Mouse (Mus musculus): ENCODE measurements around the gene Dok5. TPM values are rescaled to one million over a fixed set of nuclear protein-coding genes. Genes with fewer than 3 reads are reported as not detected.
A peak's percentile ranks its signal among the peaks of the same experiment; 100 is the strongest.

Dok5 gene
- polyA plus RNA-seq, 1 experiment from 2014 or later: 59.1 TPM

- ATAC-seq (ENCODE audit: low FRiP score) (peak; percentile 65; the same call in 1 of the 2 replicates), DNase-seq (ENCODE audit: low spot score) (no peak)
- H3K4me1 ChIP-seq (replicated peaks; ENCODE audit: control insufficient read depth, insufficient read depth, low read length): no peaks in the 10 kb centered on the region
- no peaks in the 10 kb centered on the region for H3K27me3 ChIP-seq (ENCODE audit: control insufficient read depth, insufficient read depth, low read length)
- H3K27ac ChIP-seq: no peak overlapping the region
- no peak overlapping the region for H3K4me2 ChIP-seq (replicated peaks)
- no peak overlapping the region for H3K9ac ChIP-seq
- H3K36me3 ChIP-seq (replicated peaks; ENCODE audit: control insufficient read depth, insufficient read depth): no peaks in the 10 kb centered on the region
- H3K9me3 ChIP-seq (ENCODE audit: control insufficient read depth, low read length): no peaks in the 10 kb centered on the region
- H3K4me3 ChIP-seq (replicated peaks; ENCODE audit: low read length): no peak overlapping the region
- WGBS: 43% methylated on average over 4 of the region's 4 CpGs
Measured at GRCm38 (mm10) chr2:170720386-170720785, 11.2 kb upstream of the Dok5 start.

- WGBS: 66% methylated on average over 13 of the region's 13 CpGs
- H3K27me3 ChIP-seq (ENCODE audit: control insufficient read depth, insufficient read depth, low read length): no peaks in the 10 kb centered on the region
- no peak for DNase-seq (ENCODE audit: low spot score)
- H3K9ac ChIP-seq: no peak overlapping the region
- H3K36me3 ChIP-seq (replicated peaks; ENCODE audit: control insufficient read depth, insufficient read depth): no peaks in the 10 kb centered on the region
- ATAC-seq (ENCODE audit: low FRiP score): no peak
- no peaks in the 10 kb centered on the region for H3K4me1 ChIP-seq (replicated peaks; ENCODE audit: control insufficient read depth, insufficient read depth, low read length)
- no peaks in the 10 kb centered on the region for H3K9me3 ChIP-seq (ENCODE audit: control insufficient read depth, low read length)
- H3K27ac ChIP-seq: no peak overlapping the region
- no peak overlapping the region for H3K4me2 ChIP-seq (replicated peaks)
- H3K4me3 ChIP-seq (replicated peaks; ENCODE audit: low read length): no peak overlapping the region
Measured at GRCm38 (mm10) chr2:170724136-170724535, 7.5 kb upstream of the Dok5 start.

- WGBS: 88% methylated on average over 11 of the region's 11 CpGs
- Histone ChIP-seq H3K9ac (no peak overlapping the region), H3K4me3 (replicated peaks; ENCODE audit: low read length) (no peak overlapping the region), H3K9me3 (ENCODE audit: control insufficient read depth, low read length) (no peaks in the 10 kb centered on the region), H3K4me1 (replicated peaks; ENCODE audit: control insufficient read depth, insufficient read depth, low read length) (no peaks in the 10 kb centered on the region), H3K27ac (no peak overlapping the region), H3K4me2 (replicated peaks) (no peak overlapping the region), H3K36me3 (replicated peaks; ENCODE audit: control insufficient read depth, insufficient read depth) (no peaks in the 10 kb centered on the region), H3K27me3 (ENCODE audit: control insufficient read depth, insufficient read depth, low read length) (no peaks in the 10 kb centered on the region)
- DNase-seq (ENCODE audit: low spot score) (no peak), ATAC-seq (ENCODE audit: low FRiP score) (no peak)
Measured at GRCm38 (mm10) chr2:170724716-170725115, 6.9 kb upstream of the Dok5 start.

GRCm38 (mm10) chr2:170725796-170726195 lies 5.8 kb upstream of the Dok5 start:
- H3K4me2 ChIP-seq (replicated peaks): no peak overlapping the region
- H3K4me1 ChIP-seq (replicated peaks; ENCODE audit: control insufficient read depth, insufficient read depth, low read length): 0 out of 2 replicates have a peak, but pooled peaks cover 3% of the 10 kb centered on the region
- H3K36me3 ChIP-seq (replicated peaks; ENCODE audit: control insufficient read depth, insufficient read depth): no peaks in the 10 kb centered on the region
- ATAC-seq (ENCODE audit: low FRiP score) (no peak), DNase-seq (ENCODE audit: low spot score) (no peak)
- H3K9me3 ChIP-seq (ENCODE audit: control insufficient read depth, low read length): no peaks in the 10 kb centered on the region
- no peak overlapping the region for H3K9ac ChIP-seq
- H3K27me3 ChIP-seq (ENCODE audit: control insufficient read depth, insufficient read depth, low read length): no peaks in the 10 kb centered on the region
- no peak overlapping the region for H3K27ac ChIP-seq
- 91% methylated on average over 5 of the region's 5 CpGs for WGBS
- no peak overlapping the region for H3K4me3 ChIP-seq (replicated peaks; ENCODE audit: low read length)

GRCm38 (mm10) chr2:170726996-170727710 lies 4.5 kb upstream of the Dok5 start:
- H3K9ac ChIP-seq: no peak overlapping the region
- no peak overlapping the region for H3K4me3 ChIP-seq (replicated peaks; ENCODE audit: low read length)
- H3K9me3 ChIP-seq (ENCODE audit: control insufficient read depth, low read length): no peaks in the 10 kb centered on the region
- H3K36me3 ChIP-seq (replicated peaks; ENCODE audit: control insufficient read depth, insufficient read depth): no peaks in the 10 kb centered on the region
- no peaks in the 10 kb centered on the region for H3K27me3 ChIP-seq (ENCODE audit: control insufficient read depth, insufficient read depth, low read length)
- H3K4me1 ChIP-seq (replicated peaks; ENCODE audit: control insufficient read depth, insufficient read depth, low read length): 0 out of 2 replicates have a peak, but pooled peaks cover 7% of the 10 kb centered on the region
- no peak overlapping the region for H3K27ac ChIP-seq
- ATAC-seq (ENCODE audit: low FRiP score) (no peak), DNase-seq (ENCODE audit: low spot score) (no peak)
- WGBS: 44% methylated on average over 6 of the region's 6 CpGs
- H3K4me2 ChIP-seq (replicated peaks): no peak overlapping the region

- H3K4me3 ChIP-seq (replicated peaks; ENCODE audit: low read length): no peak overlapping the region
- no peak for ATAC-seq (ENCODE audit: low FRiP score)
- H3K4me2 ChIP-seq (replicated peaks): no peak overlapping the region
- DNase-seq (ENCODE audit: low spot score): no peak
- no peaks in the 10 kb centered on the region for H3K27me3 ChIP-seq (ENCODE audit: control insufficient read depth, insufficient read depth, low read length)
- H3K4me1 ChIP-seq (replicated peaks; ENCODE audit: control insufficient read depth, insufficient read depth, low read length): peaks cover 11% of the 10 kb centered on the region; the same call in 1 of the 2 replicates
- H3K36me3 ChIP-seq (replicated peaks; ENCODE audit: control insufficient read depth, insufficient read depth): no peaks in the 10 kb centered on the region
- no peak overlapping the region for H3K9ac ChIP-seq
- no peaks in the 10 kb centered on the region for H3K9me3 ChIP-seq (ENCODE audit: control insufficient read depth, low read length)
- WGBS: 89% methylated on average over 9 of the region's 9 CpGs
- no peak overlapping the region for H3K27ac ChIP-seq
Measured at GRCm38 (mm10) chr2:170728864-170729263, 2.7 kb upstream of the Dok5 start.

GRCm38 (mm10) chr2:170729661-170730060 lies 1.9 kb upstream of the Dok5 start:
- Histone ChIP-seq H3K9me3 (ENCODE audit: control insufficient read depth, low read length) (no peaks in the 10 kb centered on the region), H3K27me3 (ENCODE audit: control insufficient read depth, insufficient read depth, low read length) (no peaks in the 10 kb centered on the region), H3K4me3 (replicated peaks; ENCODE audit: low read length) (no peak overlapping the region), H3K9ac (no peak overlapping the region), H3K27ac (no peak overlapping the region), H3K4me1 (replicated peaks; ENCODE audit: control insufficient read depth, insufficient read depth, low read length) (peaks cover 18% of the 10 kb centered on the region), H3K4me2 (replicated peaks) (no peak overlapping the region), H3K36me3 (replicated peaks; ENCODE audit: control insufficient read depth, insufficient read depth) (no peaks in the 10 kb centered on the region)
- 49% methylated on average over 2 of the region's 2 CpGs for WGBS
- no peak for ATAC-seq (ENCODE audit: low FRiP score)
- no peak for DNase-seq (ENCODE audit: low spot score)

- Histone ChIP-seq H3K4me3 (replicated peaks; ENCODE audit: low read length) (no peak overlapping the region), H3K9ac (no peak overlapping the region), H3K9me3 (ENCODE audit: control insufficient read depth, low read length) (no peaks in the 10 kb centered on the region), H3K27me3 (ENCODE audit: control insufficient read depth, insufficient read depth, low read length) (no peaks in the 10 kb centered on the region), H3K27ac (no peak overlapping the region), H3K4me1 (replicated peaks; ENCODE audit: control insufficient read depth, insufficient read depth, low read length) (peaks cover 21% of the 10 kb centered on the region), H3K36me3 (replicated peaks; ENCODE audit: control insufficient read depth, insufficient read depth) (no peaks in the 10 kb centered on the region), H3K4me2 (replicated peaks) (no peak overlapping the region)
- WGBS: 89% methylated on average over 8 of the region's 8 CpGs
- ATAC-seq (ENCODE audit: low FRiP score) (no peak), DNase-seq (ENCODE audit: low spot score) (no peak)
Measured at GRCm38 (mm10) chr2:170730136-170730535, 1.5 kb upstream of the Dok5 start.

- Histone ChIP-seq H3K4me1 (replicated peaks; ENCODE audit: control insufficient read depth, insufficient read depth, low read length) (peaks cover 28% of the 10 kb centered on the region), H3K9me3 (ENCODE audit: control insufficient read depth, low read length) (no peaks in the 10 kb centered on the region), H3K27ac (peak overlapping the region; percentile 86), H3K36me3 (replicated peaks; ENCODE audit: control insufficient read depth, insufficient read depth) (no peaks in the 10 kb centered on the region), H3K27me3 (ENCODE audit: control insufficient read depth, insufficient read depth, low read length) (no peaks in the 10 kb centered on the region), H3K4me3 (replicated peaks; ENCODE audit: low read length) (no peak overlapping the region), H3K9ac (peak overlapping the region; percentile 68; the same call in 1 of the 2 replicates), H3K4me2 (replicated peaks) (peak overlapping the region; percentile 76)
- 68% methylated on average over 13 of the region's 13 CpGs for WGBS
- no peak for DNase-seq (ENCODE audit: low spot score)
- ATAC-seq (ENCODE audit: low FRiP score): no peak
Measured at GRCm38 (mm10) chr2:170730781-170731180, 826 bp upstream of the Dok5 start.

Measured in hindbrain, embryonic 14.5 days (tissue).